Mouse (Mus musculus): ENCODE data around the gene Hsbp1. TPM values are rescaled to one million over a fixed set of nuclear protein-coding genes. Genes with fewer than 3 reads are reported as not detected.
"Not testable (repeated sequence)": the region's sequence is repeated elsewhere in the genome, so short reads cannot be mapped to it uniquely, and the experiment has no call there.

Gene Hsbp1
- total and polyA plus RNA-seq, 2 experiments from 2014 or later: 301 to 995 TPM

GRCm38 (mm10) chr8:119356631-119357030 is 12.3 kb downstream of the Hsbp1 start:
- TF ChIP-seq CTCF (IDR thresholded peaks at IDR 0.05; ENCODE audit: low read depth): peak; percentile 63
- not testable (repeated sequence) for DNase-seq (ENCODE audit: low spot score); H3K4me1 ChIP-seq (ENCODE audit: insufficient read depth, low read length); H3K9me3 ChIP-seq (ENCODE audit: low read length); H3K36me3 ChIP-seq (ENCODE audit: insufficient read depth, low read length); H3K4me2 ChIP-seq (ENCODE audit: low read depth, low read length); H3K27me3 ChIP-seq (ENCODE audit: insufficient read depth, low read length); ATAC-seq; H3K4me3 ChIP-seq (ENCODE audit: low read length); H3K9ac ChIP-seq (replicated peaks; ENCODE audit: low read length); H3K27ac ChIP-seq
- WGBS: 60% methylated on average over 5 of the region's 5 CpGs

- H3K36me3 ChIP-seq (ENCODE audit: insufficient read depth, low read length): no peaks in the 10 kb centered on the region
- 0 out of 2 replicates have a peak, but pooled peaks cover 3% of the 10 kb centered on the region for H3K27me3 ChIP-seq (ENCODE audit: insufficient read depth, low read length)
- H3K9ac ChIP-seq (replicated peaks; ENCODE audit: low read length): no peak overlapping the region
- no peak for TF ChIP-seq CTCF (IDR thresholded peaks at IDR 0.05; ENCODE audit: low read depth)
- DNase-seq (ENCODE audit: low spot score): no peak
- no peak for ATAC-seq
- H3K27ac ChIP-seq: no peak overlapping the region
- WGBS: 84% methylated on average over 7 of the region's 7 CpGs
- no peaks in the 10 kb centered on the region for H3K4me1 ChIP-seq (ENCODE audit: insufficient read depth, low read length)
- H3K4me2 ChIP-seq (ENCODE audit: low read depth, low read length): no peak overlapping the region
- no peaks in the 10 kb centered on the region for H3K9me3 ChIP-seq (ENCODE audit: low read length)
- H3K4me3 ChIP-seq (ENCODE audit: low read length): no peak overlapping the region
Measured at GRCm38 (mm10) chr8:119358175-119358574, 13.9 kb downstream of the Hsbp1 start.

- Histone ChIP-seq H3K9ac (replicated peaks; ENCODE audit: low read length) (no peak overlapping the region), H3K27me3 (ENCODE audit: insufficient read depth, low read length) (0 out of 2 replicates have a peak, but pooled peaks cover 3% of the 10 kb centered on the region), H3K27ac (no peak overlapping the region), H3K4me3 (ENCODE audit: low read length) (no peak overlapping the region), H3K4me2 (ENCODE audit: low read depth, low read length) (no peak overlapping the region), H3K36me3 (ENCODE audit: insufficient read depth, low read length) (no peaks in the 10 kb centered on the region), H3K9me3 (ENCODE audit: low read length) (no peaks in the 10 kb centered on the region), H3K4me1 (ENCODE audit: insufficient read depth, low read length) (no peaks in the 10 kb centered on the region)
- DNase-seq (ENCODE audit: low spot score): no peak
- peak; percentile 73 for TF ChIP-seq CTCF (IDR thresholded peaks at IDR 0.05; ENCODE audit: low read depth)
- whole genome bisulfite sequencing: 47% methylated on average over 14 of the region's 14 CpGs
- ATAC-seq: no peak
Measured at GRCm38 (mm10) chr8:119358836-119359235, 14.5 kb downstream of the Hsbp1 start.

DNA sequence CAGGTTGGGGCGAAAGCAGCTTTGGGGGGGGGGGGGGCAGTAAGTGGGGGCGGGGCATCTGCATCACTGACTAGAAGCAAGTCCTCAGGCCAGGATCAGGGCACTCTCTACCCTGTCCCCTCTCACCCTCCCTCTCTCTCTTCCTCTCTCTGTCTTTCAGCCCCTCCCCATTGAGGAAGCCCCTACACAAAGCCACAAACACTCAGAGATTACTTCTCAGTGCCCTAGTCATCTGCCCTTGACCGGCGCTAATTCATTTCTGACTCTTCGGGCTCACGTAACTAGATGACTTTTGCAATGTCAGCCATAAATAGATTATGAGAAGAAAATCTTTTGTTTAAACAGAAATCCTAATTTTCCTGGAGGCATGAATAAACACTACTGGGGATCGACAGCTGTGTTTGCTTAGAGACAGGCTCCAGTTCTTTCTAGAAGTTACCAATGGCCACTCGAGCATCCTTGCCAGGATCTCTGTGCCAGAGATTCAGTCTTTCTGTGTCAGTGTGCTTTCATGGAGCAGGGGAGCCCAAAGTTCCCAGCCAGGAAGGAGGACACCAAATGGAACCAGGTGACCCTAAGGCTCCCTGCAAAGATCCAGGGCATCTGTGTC is 16.5 kb downstream of the Hsbp1 start:
- 64% methylated on average over 7 of the region's 8 CpGs for WGBS
- ATAC-seq: no peak
- TF ChIP-seq CTCF (IDR thresholded peaks at IDR 0.05; ENCODE audit: low read depth): no peak
- no peaks in the 10 kb centered on the region for H3K4me1 ChIP-seq (ENCODE audit: insufficient read depth, low read length)
- no peak overlapping the region for H3K9ac ChIP-seq (replicated peaks; ENCODE audit: low read length)
- no peaks in the 10 kb centered on the region for H3K9me3 ChIP-seq (ENCODE audit: low read length)
- no peak overlapping the region for H3K27ac ChIP-seq
- H3K4me2 ChIP-seq (ENCODE audit: low read depth, low read length): no peak overlapping the region
- no peaks in the 10 kb centered on the region for H3K36me3 ChIP-seq (ENCODE audit: insufficient read depth, low read length)
- 0 out of 2 replicates have a peak, but pooled peaks cover 3% of the 10 kb centered on the region for H3K27me3 ChIP-seq (ENCODE audit: insufficient read depth, low read length)
- H3K4me3 ChIP-seq (ENCODE audit: low read length): no peak overlapping the region
- no peak for DNase-seq (ENCODE audit: low spot score)

- H3K27me3 ChIP-seq (ENCODE audit: insufficient read depth, low read length); H3K4me1 ChIP-seq (ENCODE audit: insufficient read depth, low read length); H3K4me3 ChIP-seq (ENCODE audit: low read length); H3K9me3 ChIP-seq (ENCODE audit: low read length); H3K27ac ChIP-seq; H3K4me2 ChIP-seq (ENCODE audit: low read depth, low read length); H3K36me3 ChIP-seq (ENCODE audit: insufficient read depth, low read length); H3K9ac ChIP-seq (replicated peaks; ENCODE audit: low read length); DNase-seq (ENCODE audit: low spot score); ATAC-seq: not testable (repeated sequence)
- WGBS: 89% methylated on average over 9 of the region's 9 CpGs
Measured at GRCm38 (mm10) chr8:119374716-119375115, 30.4 kb downstream of the Hsbp1 start.

DNA sequence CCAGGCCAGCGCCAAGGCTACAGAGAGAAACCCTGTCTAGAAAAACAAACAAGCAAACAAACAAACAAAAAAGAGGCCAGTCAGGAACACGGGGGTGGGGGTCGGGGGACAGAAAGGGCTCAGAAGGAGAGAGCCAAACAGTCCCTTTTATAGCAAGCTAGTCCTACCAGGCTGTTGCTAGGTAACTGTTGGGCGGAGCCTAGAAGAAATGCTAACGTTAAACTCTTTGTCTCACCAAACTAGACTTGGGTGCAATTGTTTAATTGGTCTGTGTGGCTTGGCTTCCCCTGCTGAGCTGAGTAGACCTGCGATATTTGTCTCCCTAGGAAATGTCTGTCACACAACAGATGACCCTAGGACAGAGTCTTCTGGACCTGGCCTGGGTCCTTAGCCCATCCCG is 34.2 kb downstream of the Hsbp1 start:
- H3K27me3 ChIP-seq (ENCODE audit: insufficient read depth, low read length): no peaks in the 10 kb centered on the region
- no peak for ATAC-seq
- no peak for TF ChIP-seq CTCF (IDR thresholded peaks at IDR 0.05; ENCODE audit: low read depth)
- H3K4me1 ChIP-seq (ENCODE audit: insufficient read depth, low read length): no peaks in the 10 kb centered on the region
- H3K9me3 ChIP-seq (ENCODE audit: low read length): no peaks in the 10 kb centered on the region
- no peak overlapping the region for H3K4me3 ChIP-seq (ENCODE audit: low read length)
- no peaks in the 10 kb centered on the region for H3K36me3 ChIP-seq (ENCODE audit: insufficient read depth, low read length)
- H3K9ac ChIP-seq (replicated peaks; ENCODE audit: low read length): no peak overlapping the region
- no peak overlapping the region for H3K27ac ChIP-seq
- no peak overlapping the region for H3K4me2 ChIP-seq (ENCODE audit: low read depth, low read length)
- no peak for DNase-seq (ENCODE audit: low spot score)
- WGBS: 48% methylated on average over 7 of the region's 7 CpGs

GRCm38 (mm10) chr8:119380619-119381018 is 36.3 kb downstream of the Hsbp1 start:
- no peak overlapping the region for H3K9ac ChIP-seq (replicated peaks; ENCODE audit: low read length)
- 37% methylated on average over 4 of the region's 4 CpGs for WGBS
- H3K4me2 ChIP-seq (ENCODE audit: low read depth, low read length): no peak overlapping the region
- H3K36me3 ChIP-seq (ENCODE audit: insufficient read depth, low read length): no peaks in the 10 kb centered on the region
- no peaks in the 10 kb centered on the region for H3K9me3 ChIP-seq (ENCODE audit: low read length)
- TF ChIP-seq CTCF (IDR thresholded peaks at IDR 0.05; ENCODE audit: low read depth): peak; percentile 55
- H3K27ac ChIP-seq: no peak overlapping the region
- no peak for ATAC-seq
- peak; percentile 26 for DNase-seq (ENCODE audit: low spot score)
- H3K27me3 ChIP-seq (ENCODE audit: insufficient read depth, low read length): no peaks in the 10 kb centered on the region
- no peaks in the 10 kb centered on the region for H3K4me1 ChIP-seq (ENCODE audit: insufficient read depth, low read length)
- no peak overlapping the region for H3K4me3 ChIP-seq (ENCODE audit: low read length)
